Mouse (Mus musculus) ES-Bruce4 (cell line): Measurements from ENCODE around the gene Nol4l. TPM values are rescaled to one million over a fixed set of nuclear protein-coding genes. Genes with fewer than 3 reads are reported as not detected.

Experiments used
- H3K27ac ChIP-seq: 2 replicates; pipeline ENCODE4 v1.5.1; 2012; ENCODE audit warnings: low read length, inconsistent platforms; ENCODE audit not compliant: insufficient read depth
- H3K27me3 ChIP-seq: 2 replicates; pipeline ENCODE4 v1.6.1; 2012; ENCODE audit warnings: mild to moderate bottlenecking, low read length, inconsistent platforms; ENCODE audit not compliant: control insufficient read depth, poor library complexity, insufficient read depth, severe bottlenecking
- H3K36me3 ChIP-seq: 2 replicates; pipeline ENCODE4 v1.6.1; 2012; ENCODE audit warnings: inconsistent platforms, mild to moderate bottlenecking, low read length, moderate library complexity; ENCODE audit not compliant: control insufficient read depth, poor library complexity, insufficient read depth, severe bottlenecking
- H3K4me1 ChIP-seq: one replicate; pipeline ENCODE4 v1.8.1; 2011; ENCODE audit warnings: low read length; ENCODE audit not compliant: control insufficient read depth, insufficient read depth
- H3K4me3 ChIP-seq: 2 replicates; pipeline ENCODE4 v1.5.1; 2011; ENCODE audit warnings: low read depth, mild to moderate bottlenecking, low read length
- H3K9ac ChIP-seq: 2 replicates; pipeline ENCODE4 v1.6.1; 2012; ENCODE audit warnings: low read depth, mild to moderate bottlenecking, inconsistent platforms; ENCODE audit not compliant: poor library complexity, severe bottlenecking
- H3K9me3 ChIP-seq: replicated peaks from 2 replicates; pipeline ENCODE4 v1.6.1; 2012; ENCODE audit warnings: mild to moderate bottlenecking, low read length, inconsistent platforms; ENCODE audit not compliant: control insufficient read depth, poor library complexity, insufficient read depth, severe bottlenecking
- CTCF ChIP-seq: IDR thresholded peaks from one replicate; pipeline ENCODE4 v1.8.1; 2011; ENCODE audit warnings: low read depth, low read length
- EP300 ChIP-seq: IDR thresholded peaks from 2 replicates; pipeline ENCODE4 v1.6.1; 2011; ENCODE audit warnings: low read depth, low read length; ENCODE audit not compliant: insufficient read depth
- POLR2A ChIP-seq: IDR thresholded peaks from one replicate; pipeline ENCODE4 v1.8.1; 2011; ENCODE audit warnings: low read length; ENCODE audit not compliant: insufficient read depth
- polyA plus RNA-seq: library from polyadenylated mRNA; stranded (reverse); fragments of >200 nt; gene quantifications from 2 replicates; pipeline ENCODE4 v1.2.4, GENCODE M21; 2011; ENCODE audit warnings: low read depth; ENCODE audit not compliant: missing spikeins, insufficient read depth, insufficient read length

Gene Nol4l
- 11.0 and 11.5 TPM in 2 replicates for polyA plus RNA-seq

DNA sequence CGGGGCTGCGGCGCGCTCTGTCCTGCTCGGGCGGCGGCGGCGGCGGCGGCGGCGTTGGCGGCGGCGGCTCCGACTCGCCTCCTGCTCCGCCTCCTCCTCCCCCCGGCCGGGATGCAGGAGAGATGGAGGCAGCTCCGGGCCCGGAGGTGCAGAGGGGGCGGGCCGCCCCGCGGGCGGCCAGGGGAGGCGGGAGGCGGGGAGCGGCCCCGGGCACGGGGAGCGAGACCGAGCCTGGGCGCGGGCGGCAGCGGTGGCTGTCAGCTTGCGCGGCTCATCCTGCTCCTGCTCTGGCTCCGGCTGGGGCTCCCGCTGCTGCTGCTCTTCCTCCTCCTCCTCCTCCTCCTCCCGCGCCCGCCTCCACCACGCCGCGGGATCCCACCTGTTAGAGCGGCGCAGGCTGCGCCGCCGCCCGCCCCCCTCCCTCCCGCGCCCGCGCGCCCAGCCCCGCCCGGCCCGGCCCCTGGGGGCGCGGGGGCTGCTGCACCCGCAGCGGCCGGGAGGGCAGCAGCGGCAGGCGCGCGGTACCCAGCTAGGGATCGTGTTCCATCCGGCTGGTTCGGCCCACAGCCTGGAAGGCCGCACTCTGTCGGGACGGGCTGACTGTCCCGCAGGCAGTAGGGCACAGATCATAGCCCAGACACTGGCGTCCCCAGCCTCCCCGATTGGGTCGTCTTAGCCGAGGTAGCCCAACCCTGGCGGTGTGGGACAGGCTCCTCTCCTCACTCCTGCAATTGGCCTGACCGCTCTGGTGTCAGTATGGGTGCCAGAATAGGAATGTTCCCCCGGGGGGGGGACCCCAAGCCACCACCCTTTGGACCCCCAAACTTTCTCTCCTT, at the start of gene Nol4l:
Gene Nol4l (minus strand): TSS at position 41 of the 836 bp plus-strand sequence.
- H3K27ac ChIP-seq: no peak within 1 kb of the TSS
- peak within 1 kb of the TSS; percentile 62 for H3K4me3 ChIP-seq
- H3K27me3 ChIP-seq: peaks cover 19% of the 10 kb centered on the region
- peaks cover 12% of the 10 kb centered on the region for H3K4me1 ChIP-seq
- peak within 1 kb of the TSS; percentile 64 for H3K9ac ChIP-seq
- TF ChIP-seq POLR2A (no peak), EP300 (no peak), CTCF (no peak)
- no peaks in the 10 kb centered on the region for H3K36me3 ChIP-seq
- H3K9me3 ChIP-seq: no peaks in the 10 kb centered on the region

- no peak overlapping the region for H3K9ac ChIP-seq
- no peaks in the 10 kb centered on the region for H3K9me3 ChIP-seq
- H3K27ac ChIP-seq: no peak overlapping the region
- H3K36me3 ChIP-seq: no peaks in the 10 kb centered on the region
- no peak for TF ChIP-seq POLR2A
- TF ChIP-seq EP300: no peak
- no peak for TF ChIP-seq CTCF
- H3K4me1 ChIP-seq: peaks cover 21% of the 10 kb centered on the region
- H3K4me3 ChIP-seq: no peak overlapping the region
- no peaks in the 10 kb centered on the region for H3K27me3 ChIP-seq
Measured at GRCm38 (mm10) chr2:153577122-153577521, 47.4 kb upstream of the Nol4l start.

- H3K27ac ChIP-seq: no peak overlapping the region
- no peak overlapping the region for H3K9ac ChIP-seq
- H3K36me3 ChIP-seq: no peaks in the 10 kb centered on the region
- H3K4me1 ChIP-seq: peaks cover 18% of the 10 kb centered on the region
- TF ChIP-seq POLR2A (no peak), CTCF (no peak), EP300 (no peak)
- no peaks in the 10 kb centered on the region for H3K27me3 ChIP-seq
- no peak overlapping the region for H3K4me3 ChIP-seq
- H3K9me3 ChIP-seq: no peaks in the 10 kb centered on the region
Measured at GRCm38 (mm10) chr2:153576150-153576549, 46.4 kb upstream of the Nol4l start.

DNA sequence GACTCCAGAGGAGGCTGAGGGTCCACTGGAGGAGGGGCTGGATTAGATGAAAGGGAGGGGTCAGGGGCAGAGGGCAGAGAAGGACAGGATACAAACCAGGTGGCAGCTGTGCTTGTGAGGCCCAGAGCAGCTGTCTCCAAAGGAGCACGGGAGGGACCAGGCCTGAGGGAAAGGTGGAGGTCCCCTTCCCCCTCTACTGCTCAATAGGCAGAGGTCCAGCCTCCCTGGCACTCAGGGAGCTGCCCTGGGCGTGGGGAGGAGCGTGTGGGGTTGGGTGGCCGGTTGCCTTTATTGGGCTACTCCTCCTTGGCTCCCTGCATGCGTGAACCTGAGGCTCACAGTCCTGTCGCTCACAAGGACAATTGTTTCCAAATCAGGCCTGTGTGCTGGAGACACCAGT, 45.8 kb upstream of the Nol4l start:
- peak; percentile 76; the same call in 1 of the 2 replicates for TF ChIP-seq EP300
- TF ChIP-seq CTCF: no peak

DNA sequence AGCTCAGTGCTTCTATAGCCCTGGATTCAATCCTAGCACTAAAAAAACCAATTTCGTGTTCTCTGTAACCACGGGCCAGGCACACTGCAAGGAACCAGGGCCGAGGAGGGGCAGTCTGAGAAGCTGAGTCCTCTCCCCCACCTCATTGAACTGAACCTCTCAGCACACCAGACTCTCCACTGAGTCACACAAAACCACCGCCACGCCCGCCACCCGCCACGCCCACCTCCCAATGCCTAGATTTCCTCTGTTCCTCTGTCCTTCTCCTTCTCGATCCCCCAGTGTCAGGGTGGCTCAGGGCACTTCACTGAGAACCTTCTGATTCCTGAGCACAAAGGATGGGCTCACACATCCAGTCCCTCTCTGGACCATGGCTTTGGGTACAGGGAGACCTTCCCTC, 43.3 kb upstream of the Nol4l start:
- no peaks in the 10 kb centered on the region for H3K27me3 ChIP-seq
- H3K27ac ChIP-seq: no peak overlapping the region
- no peaks in the 10 kb centered on the region for H3K9me3 ChIP-seq
- H3K4me3 ChIP-seq: no peak overlapping the region
- H3K9ac ChIP-seq: no peak overlapping the region
- no peaks in the 10 kb centered on the region for H3K36me3 ChIP-seq
- H3K4me1 ChIP-seq: peaks cover 15% of the 10 kb centered on the region
- 0 out of 2 replicates have a peak, but pooled peaks have one; percentile 7 for TF ChIP-seq EP300
- TF ChIP-seq CTCF: no peak

More for the DNA sequence above, 45.8 kb upstream of the Nol4l start:
- H3K9me3 ChIP-seq: no peaks in the 10 kb centered on the region
- H3K36me3 ChIP-seq: no peaks in the 10 kb centered on the region
- H3K4me3 ChIP-seq: no peak overlapping the region
- no peak overlapping the region for H3K9ac ChIP-seq
- H3K27me3 ChIP-seq: no peaks in the 10 kb centered on the region
- H3K27ac ChIP-seq: no peak overlapping the region
- H3K4me1 ChIP-seq: peaks cover 14% of the 10 kb centered on the region

DNA sequence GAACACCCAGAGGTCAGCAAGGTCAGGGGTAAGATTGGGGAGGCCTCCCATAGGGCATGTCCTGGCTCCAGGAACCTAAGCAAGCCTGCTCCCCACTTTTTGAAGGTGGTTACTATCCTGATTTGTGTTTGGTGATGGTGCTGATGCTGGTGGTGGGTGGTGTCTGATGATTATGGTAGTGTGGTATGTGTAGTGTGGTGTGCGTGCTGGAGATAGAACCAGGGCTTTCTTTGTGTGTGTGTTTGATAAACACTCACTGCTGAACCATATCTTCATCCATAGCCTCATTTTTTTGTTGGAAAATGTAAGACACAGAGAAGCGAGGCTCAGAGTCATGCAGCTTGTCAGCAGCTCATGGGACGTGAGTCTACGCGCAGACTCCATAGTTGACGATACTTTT, 38.8 kb upstream of the Nol4l start:
- TF ChIP-seq CTCF: no peak
- TF ChIP-seq POLR2A: no peak
- no peak for TF ChIP-seq EP300
- no peak overlapping the region for H3K27ac ChIP-seq

More for the DNA sequence above, 38.8 kb upstream of the Nol4l start:
- Histone ChIP-seq H3K4me1 (peaks cover 11% of the 10 kb centered on the region), H3K4me3 (no peak overlapping the region), H3K27me3 (no peaks in the 10 kb centered on the region), H3K9me3 (no peaks in the 10 kb centered on the region), H3K9ac (no peak overlapping the region), H3K36me3 (no peaks in the 10 kb centered on the region)
